Mouse (Mus musculus): ENCODE measurements at regions not wholly inside any gene's neighbourhood (a gene's known extent, or its start where the extent isn't known, plus 50 kb on each side); places are given as distances from the start of the nearest gene placed in this dataset.

DNA sequence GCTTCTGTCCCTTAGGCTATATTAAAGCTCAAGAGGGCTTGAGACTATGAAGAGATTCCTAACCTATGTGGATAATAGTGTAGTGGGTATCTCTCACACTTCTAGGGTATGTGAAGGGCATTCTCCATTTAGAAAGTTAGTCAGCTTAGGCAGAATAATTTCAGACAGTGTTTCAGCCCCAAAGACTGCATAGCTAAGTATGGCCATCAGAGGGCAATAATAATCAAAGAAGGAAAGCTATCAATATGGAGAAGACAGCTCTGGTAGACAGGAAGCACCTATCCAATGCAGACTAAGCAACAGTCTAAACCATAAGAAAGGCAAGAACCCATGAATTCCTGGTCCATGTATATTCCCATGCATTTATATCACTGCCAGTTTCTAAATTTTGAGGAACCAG, 95.0 kb downstream of the Mbl2 start:
- TF ChIP-seq SRF (IDR thresholded peaks at IDR 0.05; ENCODE audit: control insufficient read depth, insufficient read length, low read depth) (no peak), MYOD1 (IDR thresholded peaks at IDR 0.05; ENCODE audit: control insufficient read depth in 1 of 3, insufficient read length in 2 of 3, low read depth in 2 of 3) (no peak), POLR2A (IDR thresholded peaks at IDR 0.05; ENCODE audit: insufficient read length, low read depth) (no peak), E2F4 (IDR thresholded peaks at IDR 0.05; ENCODE audit: insufficient read depth) (no peak), POLR2AphosphoS2 (IDR thresholded peaks at IDR 0.05; ENCODE audit: insufficient read length, low read depth) (no peak), MYOG (IDR thresholded peaks at IDR 0.05; ENCODE audit: control insufficient read depth in 1 of 3, insufficient read depth in 1 of 3, insufficient read length in 2 of 3, low read depth in 2 of 3) (no peak), TCF12 (IDR thresholded peaks at IDR 0.05; ENCODE audit: insufficient read depth, poor library complexity, severe bottlenecking) (no peak), TCF3 (IDR thresholded peaks at IDR 0.05; ENCODE audit: insufficient read length, low read depth) (no peak), MAX (IDR thresholded peaks at IDR 0.05; ENCODE audit: low read depth) (no peak), USF1 (IDR thresholded peaks at IDR 0.05; ENCODE audit: low read depth) (no peak), CEBPB (IDR thresholded peaks at IDR 0.05; ENCODE audit: insufficient read depth, poor library complexity, severe bottlenecking) (no peak), REST (IDR thresholded peaks at IDR 0.05; ENCODE audit: insufficient read depth, insufficient read length) (no peak)
